In the genomic region with DNA sequence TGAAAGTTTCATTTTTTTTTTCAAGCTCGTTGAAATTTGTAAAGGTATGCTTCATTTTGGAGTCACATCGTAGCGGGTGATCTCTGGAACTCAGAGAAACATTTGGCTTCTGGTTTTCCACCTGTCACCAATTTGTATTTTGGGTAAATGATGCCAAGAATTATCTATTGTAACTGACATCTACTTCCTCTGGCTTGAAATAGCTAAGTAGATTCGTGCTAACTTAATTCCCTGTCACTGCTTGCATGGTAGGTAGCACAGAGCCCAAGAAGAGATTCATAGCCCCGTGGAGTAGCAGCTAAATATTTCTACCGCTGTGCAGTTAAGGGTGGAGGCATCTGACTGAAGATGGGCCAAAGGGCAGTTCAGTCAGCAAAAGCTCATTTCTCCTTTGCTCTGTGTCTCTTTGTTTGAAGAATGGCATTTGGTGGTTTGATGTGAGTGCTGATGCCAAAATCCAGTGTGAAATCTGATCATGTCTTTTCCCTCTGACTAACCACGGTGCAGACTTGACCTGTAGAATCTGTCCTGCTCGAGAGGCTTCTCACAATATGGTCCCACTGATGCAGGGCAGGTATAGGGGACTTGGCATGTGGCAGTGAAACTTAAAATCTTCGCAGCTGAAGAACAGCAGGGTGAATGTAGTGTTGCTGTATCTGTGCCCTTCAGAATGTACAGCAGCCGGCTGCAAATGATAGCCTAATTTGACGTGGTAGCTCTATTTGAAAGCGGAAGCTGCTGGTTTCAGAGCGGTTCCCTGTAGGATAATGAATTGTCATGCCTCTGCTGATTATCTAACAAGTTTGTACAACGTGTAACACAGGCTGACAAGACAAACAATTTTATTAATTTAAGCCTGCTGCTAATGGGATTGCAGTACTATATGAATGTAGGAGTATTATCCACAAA, we compare ENCODE assay signal across 14 mouse cellular contexts.
DNase-seq lines count a peak whose midpoint lies in the region; ATAC-seq and TF ChIP-seq lines count a peak whose summit lies in the region.
"Had no signal": no experiment of that assay in that cellular context is flagged by ENCODE, and none has a peak within 500 bp of the region (broad histone marks: within the 10 kb centered on the region; RNA-seq: fewer than 3 reads in every experiment).

No protein-coding gene starts in this region.

- H3K36me3 ChIP-seq in hindbrain, embryonic 14.5 days (replicated peaks; ENCODE audit: control insufficient read depth, insufficient read depth), result no peaks in the 10 kb centered on the region
- no peaks in the 10 kb centered on the region for H3K36me3 ChIP-seq in hindbrain, embryonic 11.5 days (ENCODE audit: control insufficient read depth, insufficient read depth, low read length)
- H3K36me3 ChIP-seq in midbrain, postnatal 0 days (ENCODE audit: insufficient read depth, low read length), result no peaks in the 10 kb centered on the region
- H3K36me3 ChIP-seq in midbrain, embryonic 11.5 days (ENCODE audit: control insufficient read depth, insufficient read depth, low read length), result no peaks in the 10 kb centered on the region
- H3K36me3 ChIP-seq: embryonic facial prominence, embryonic 15.5 days; stomach, embryonic 15.5 days had no signal

- 38% methylated on average over 14 of the region's 14 CpGs for WGBS in hindbrain, embryonic 14.5 days
- WGBS in hindbrain, embryonic 11.5 days, result 66% methylated on average over 14 of the region's 14 CpGs
- whole genome bisulfite sequencing in midbrain, postnatal 0 days, result 31% methylated on average over 14 of the region's 14 CpGs
- 62% methylated on average over 14 of the region's 14 CpGs for WGBS in midbrain, embryonic 11.5 days

- H3K27me3 ChIP-seq in hindbrain, embryonic 14.5 days (ENCODE audit: control insufficient read depth, insufficient read depth, low read length), result no peaks in the 10 kb centered on the region
- no peaks in the 10 kb centered on the region for H3K27me3 ChIP-seq in hindbrain, embryonic 11.5 days (ENCODE audit: control insufficient read depth, insufficient read depth, low read length)
- no peaks in the 10 kb centered on the region for H3K27me3 ChIP-seq in midbrain, postnatal 0 days (ENCODE audit: insufficient read depth, low read length)
- no peaks in the 10 kb centered on the region for H3K27me3 ChIP-seq in midbrain, embryonic 11.5 days (ENCODE audit: control insufficient read depth, insufficient read depth, low read length)
- H3K27me3 ChIP-seq: embryonic facial prominence, embryonic 15.5 days; megakaryocyte, embryonic 14.5 days; stomach, embryonic 15.5 days had no signal

- H3K4me3 ChIP-seq in hindbrain, embryonic 14.5 days (replicated peaks; ENCODE audit: low read length), result no peak overlapping the region
- H3K4me3 ChIP-seq in hindbrain, embryonic 11.5 days (ENCODE audit: low read depth, low read length), result no peak overlapping the region
- H3K4me3 ChIP-seq in midbrain, postnatal 0 days (ENCODE audit: low read depth, low read length), result no peak overlapping the region
- H3K4me3 ChIP-seq in midbrain, embryonic 11.5 days (ENCODE audit: low read depth, low read length), result no peak overlapping the region
- H3K4me3 ChIP-seq: embryonic facial prominence, embryonic 15.5 days; megakaryocyte, embryonic 14.5 days; stomach, embryonic 15.5 days had no signal

- H3K27ac ChIP-seq in hindbrain, embryonic 14.5 days, result peak overlapping the region; percentile 51
- H3K27ac ChIP-seq in hindbrain, embryonic 11.5 days (ENCODE audit: low read depth, low read length), result no peak overlapping the region
- no peak overlapping the region for H3K27ac ChIP-seq in midbrain, postnatal 0 days (ENCODE audit: low read depth, low read length)
- H3K27ac ChIP-seq in midbrain, embryonic 11.5 days (ENCODE audit: low read depth, low read length), result no peak overlapping the region
- H3K27ac ChIP-seq: embryonic facial prominence, embryonic 15.5 days; stomach, embryonic 15.5 days had no signal

- no peak for TF ChIP-seq CTCF in midbrain, postnatal 0 days (IDR thresholded peaks at IDR 0.05)

- DNase-seq in hindbrain, embryonic 14.5 days (ENCODE audit: low spot score), result no peak
- no peak for DNase-seq in hindbrain, embryonic 11.5 days (ENCODE audit: low spot score)
- peak; percentile 34 for DNase-seq in midbrain, postnatal 0 days (ENCODE audit: low spot score)
- no peak for DNase-seq in midbrain, embryonic 11.5 days (ENCODE audit: low spot score, missing footprints)
- peak; percentile 41 to 53 for DNase-seq in cerebellum, adult 18-20 months
- DNase-seq in lung, postnatal 10 days, result no peak
- no peak for DNase-seq in gastrocnemius, adult 8-10 months (ENCODE audit: low spot score in 2 of 2)
- DNase-seq: adrenal gland, postnatal 25 days; heart, postnatal 4 days; right cerebral cortex, postnatal 4 days; thymus, postnatal 36 days had no signal

- no peak overlapping the region for H3K9ac ChIP-seq in hindbrain, embryonic 14.5 days
- no peak overlapping the region for H3K9ac ChIP-seq in hindbrain, embryonic 11.5 days (ENCODE audit: low read depth, low read length)
- no peak overlapping the region for H3K9ac ChIP-seq in midbrain, postnatal 0 days (replicated peaks; ENCODE audit: low read length, poor library complexity, severe bottlenecking)
- no peak overlapping the region for H3K9ac ChIP-seq in midbrain, embryonic 11.5 days (ENCODE audit: low read length)
- H3K9ac ChIP-seq: embryonic facial prominence, embryonic 15.5 days; stomach, embryonic 15.5 days had no signal

- no peak for ATAC-seq in hindbrain, embryonic 14.5 days (ENCODE audit: low FRiP score)
- ATAC-seq in hindbrain, embryonic 11.5 days (ENCODE audit: low FRiP score), result no peak
- ATAC-seq in midbrain, postnatal 0 days (ENCODE audit: low FRiP score), result no peak
- ATAC-seq in midbrain, embryonic 11.5 days (ENCODE audit: low FRiP score), result no peak

- no peaks in the 10 kb centered on the region for H3K9me3 ChIP-seq in hindbrain, embryonic 14.5 days (ENCODE audit: control insufficient read depth, low read length)
- no peaks in the 10 kb centered on the region for H3K9me3 ChIP-seq in hindbrain, embryonic 11.5 days (ENCODE audit: control insufficient read depth, low read length)
- no peaks in the 10 kb centered on the region for H3K9me3 ChIP-seq in midbrain, postnatal 0 days (ENCODE audit: low read length)
- H3K9me3 ChIP-seq in midbrain, embryonic 11.5 days (ENCODE audit: control insufficient read depth, low read length), result no peaks in the 10 kb centered on the region
- H3K9me3 ChIP-seq: embryonic facial prominence, embryonic 15.5 days; megakaryocyte, embryonic 14.5 days; stomach, embryonic 15.5 days had no signal

- no peak overlapping the region for H3K4me2 ChIP-seq in hindbrain, embryonic 14.5 days (replicated peaks)
- no peak overlapping the region for H3K4me2 ChIP-seq in hindbrain, embryonic 11.5 days (replicated peaks; ENCODE audit: low read depth, low read length)
- H3K4me2 ChIP-seq in midbrain, postnatal 0 days (ENCODE audit: low read depth, low read length, poor library complexity, severe bottlenecking), result no peak overlapping the region
- H3K4me2 ChIP-seq in midbrain, embryonic 11.5 days, result no peak overlapping the region
- H3K4me2 ChIP-seq: embryonic facial prominence, embryonic 15.5 days; stomach, embryonic 15.5 days had no signal

- H3K4me1 ChIP-seq in hindbrain, embryonic 14.5 days (replicated peaks; ENCODE audit: control insufficient read depth, insufficient read depth, low read length), result peaks cover 32% of the 10 kb centered on the region
- H3K4me1 ChIP-seq in hindbrain, embryonic 11.5 days (replicated peaks; ENCODE audit: control insufficient read depth, insufficient read depth, low read length), result peaks cover 2% of the 10 kb centered on the region; the same call in 1 of the 2 replicates
- 0 out of 2 replicates have a peak, but pooled peaks cover 4% of the 10 kb centered on the region for H3K4me1 ChIP-seq in midbrain, postnatal 0 days (ENCODE audit: insufficient read depth, low read length)
- peaks cover 12% of the 10 kb centered on the region for H3K4me1 ChIP-seq in midbrain, embryonic 11.5 days (ENCODE audit: control insufficient read depth, insufficient read depth, low read length)

Comparison
In these comparisons a context has a peak if more than half of its experiments do, and no peak if none do; other contexts are left out.
1. DNase-seq: peak in midbrain, postnatal 0 days (single experiment) and cerebellum, adult 18-20 months (2 of 2); none in hindbrain, embryonic 14.5 days (single experiment), hindbrain, embryonic 11.5 days (single experiment), midbrain, embryonic 11.5 days (single experiment), lung, postnatal 10 days (single experiment) and gastrocnemius, adult 8-10 months (0 of 2).